Mouse (Mus musculus): ENCODE measurements at regions not wholly inside any gene's neighbourhood (a gene's known extent, or its start where the extent isn't known, plus 50 kb on each side); places are given as distances from the start of the nearest gene placed in this dataset.

- Histone ChIP-seq H3K9me3 (no peaks in the 10 kb centered on the region), H3K27ac (no peak overlapping the region), H3K36me3 (no peaks in the 10 kb centered on the region), H3K4me2 (no peak overlapping the region), H3K4me3 (replicated peaks) (no peak overlapping the region), H3K9ac (replicated peaks) (no peak overlapping the region), H3K4me1 (replicated peaks) (0 out of 2 replicates have a peak, but pooled peaks cover 12% of the 10 kb centered on the region), H3K27me3 (no peaks in the 10 kb centered on the region)
- ATAC-seq (ENCODE audit: insufficient number of reproducible peaks, insufficient read depth, low FRiP score, low TSS enrichment, low read depth), result no peak
- WGBS, result 93% methylated on average over 5 of the region's 5 CpGs
These were observed 266.2 kb downstream of the Spry2 start for GRCm38 (mm10) chr14:105630444-105630843.

GRCm38 (mm10) chr14:105628673-105629072 is 267.9 kb downstream of the Spry2 start:
- WGBS, result 43% methylated on average over 3 of the region's 3 CpGs
- ATAC-seq (ENCODE audit: insufficient number of reproducible peaks, insufficient read depth, low FRiP score, low TSS enrichment, low read depth), result no peak
- no peak overlapping the region for H3K9ac ChIP-seq (replicated peaks)
- H3K27me3 ChIP-seq, result no peaks in the 10 kb centered on the region
- no peaks in the 10 kb centered on the region for H3K9me3 ChIP-seq
- H3K4me2 ChIP-seq, result no peak overlapping the region
- no peaks in the 10 kb centered on the region for H3K36me3 ChIP-seq
- H3K4me1 ChIP-seq (replicated peaks), result 0 out of 2 replicates have a peak, but pooled peaks cover 12% of the 10 kb centered on the region
- H3K4me3 ChIP-seq (replicated peaks), result no peak overlapping the region
- no peak overlapping the region for H3K27ac ChIP-seq

- no peak overlapping the region for H3K27ac ChIP-seq
- no peaks in the 10 kb centered on the region for H3K27me3 ChIP-seq
- H3K4me2 ChIP-seq, result no peak overlapping the region
- H3K9me3 ChIP-seq, result no peaks in the 10 kb centered on the region
- 0 out of 2 replicates have a peak, but pooled peaks cover 12% of the 10 kb centered on the region for H3K4me1 ChIP-seq (replicated peaks)
- no peak overlapping the region for H3K9ac ChIP-seq (replicated peaks)
- H3K4me3 ChIP-seq (replicated peaks), result no peak overlapping the region
- no peaks in the 10 kb centered on the region for H3K36me3 ChIP-seq
- no peak for ATAC-seq (ENCODE audit: insufficient number of reproducible peaks, insufficient read depth, low FRiP score, low TSS enrichment, low read depth)
- WGBS, result 80% methylated on average over 7 of the region's 7 CpGs
These were observed 272.2 kb downstream of the Spry2 start for GRCm38 (mm10) chr14:105624387-105624786.

- 93% methylated on average over 5 of the region's 5 CpGs for WGBS
- no peak for ATAC-seq (ENCODE audit: insufficient number of reproducible peaks, insufficient read depth, low FRiP score, low TSS enrichment, low read depth)
- Histone ChIP-seq H3K36me3 (no peaks in the 10 kb centered on the region), H3K4me2 (no peak overlapping the region), H3K9me3 (no peaks in the 10 kb centered on the region), H3K9ac (replicated peaks) (no peak overlapping the region), H3K27ac (no peak overlapping the region), H3K27me3 (no peaks in the 10 kb centered on the region), H3K4me1 (replicated peaks) (no peaks in the 10 kb centered on the region), H3K4me3 (replicated peaks) (no peak overlapping the region)
These were observed 274.5 kb downstream of the Spry2 start for GRCm38 (mm10) chr14:105622166-105622565.

- no peaks in the 10 kb centered on the region for H3K36me3 ChIP-seq
- no peaks in the 10 kb centered on the region for H3K9me3 ChIP-seq
- no peak overlapping the region for H3K27ac ChIP-seq
- no peak overlapping the region for H3K4me2 ChIP-seq
- no peak overlapping the region for H3K9ac ChIP-seq (replicated peaks)
- WGBS, result 85% methylated on average over 6 of the region's 6 CpGs
- no peak overlapping the region for H3K4me3 ChIP-seq (replicated peaks)
- no peak for ATAC-seq (ENCODE audit: insufficient number of reproducible peaks, insufficient read depth, low FRiP score, low TSS enrichment, low read depth)
- H3K27me3 ChIP-seq, result no peaks in the 10 kb centered on the region
- H3K4me1 ChIP-seq (replicated peaks), result no peaks in the 10 kb centered on the region
These were observed 275.5 kb downstream of the Spry2 start for GRCm38 (mm10) chr14:105621124-105621523.

- H3K9ac ChIP-seq (replicated peaks), result no peak overlapping the region
- H3K27me3 ChIP-seq, result no peaks in the 10 kb centered on the region
- H3K4me3 ChIP-seq (replicated peaks), result no peak overlapping the region
- H3K9me3 ChIP-seq, result no peaks in the 10 kb centered on the region
- H3K27ac ChIP-seq, result no peak overlapping the region
- 70% methylated on average over 8 of the region's 8 CpGs for WGBS
- H3K4me1 ChIP-seq (replicated peaks), result no peaks in the 10 kb centered on the region
- no peaks in the 10 kb centered on the region for H3K36me3 ChIP-seq
- ATAC-seq (ENCODE audit: insufficient number of reproducible peaks, insufficient read depth, low FRiP score, low TSS enrichment, low read depth), result no peak
- H3K4me2 ChIP-seq, result no peak overlapping the region
These were observed 277.2 kb downstream of the Spry2 start for GRCm38 (mm10) chr14:105619449-105619848.

GRCm38 (mm10) chr14:105615766-105616165 is 280.9 kb downstream of the Spry2 start:
- Histone ChIP-seq H3K36me3 (no peaks in the 10 kb centered on the region), H3K4me2 (no peak overlapping the region), H3K27me3 (no peaks in the 10 kb centered on the region), H3K9ac (replicated peaks) (no peak overlapping the region), H3K4me1 (replicated peaks) (no peaks in the 10 kb centered on the region), H3K27ac (no peak overlapping the region), H3K9me3 (no peaks in the 10 kb centered on the region), H3K4me3 (replicated peaks) (no peak overlapping the region)
- 77% methylated on average over 3 of the region's 3 CpGs for WGBS
- no peak for ATAC-seq (ENCODE audit: insufficient number of reproducible peaks, insufficient read depth, low FRiP score, low TSS enrichment, low read depth)

- Histone ChIP-seq H3K9ac (replicated peaks) (no peak overlapping the region), H3K4me1 (replicated peaks) (no peaks in the 10 kb centered on the region), H3K4me3 (replicated peaks) (no peak overlapping the region), H3K27me3 (no peaks in the 10 kb centered on the region), H3K36me3 (no peaks in the 10 kb centered on the region), H3K9me3 (no peaks in the 10 kb centered on the region), H3K4me2 (no peak overlapping the region), H3K27ac (no peak overlapping the region)
- no peak for ATAC-seq (ENCODE audit: insufficient number of reproducible peaks, insufficient read depth, low FRiP score, low TSS enrichment, low read depth)
- 88% methylated on average over 3 of the region's 3 CpGs for WGBS
These were observed 283.8 kb downstream of the Spry2 start for GRCm38 (mm10) chr14:105612794-105613193.

- no peak overlapping the region for H3K9ac ChIP-seq (replicated peaks)
- WGBS, result 69% methylated on average over 4 of the region's 4 CpGs
- no peak overlapping the region for H3K27ac ChIP-seq
- ATAC-seq (ENCODE audit: insufficient number of reproducible peaks, insufficient read depth, low FRiP score, low TSS enrichment, low read depth), result no peak
- no peak overlapping the region for H3K4me2 ChIP-seq
- no peaks in the 10 kb centered on the region for H3K9me3 ChIP-seq
- no peaks in the 10 kb centered on the region for H3K36me3 ChIP-seq
- 0 out of 2 replicates have a peak, but pooled peaks cover 2% of the 10 kb centered on the region for H3K4me1 ChIP-seq (replicated peaks)
- H3K4me3 ChIP-seq (replicated peaks), result no peak overlapping the region
- H3K27me3 ChIP-seq, result no peaks in the 10 kb centered on the region
These were observed 287.8 kb downstream of the Spry2 start for GRCm38 (mm10) chr14:105608804-105609203.

- no peak overlapping the region for H3K4me3 ChIP-seq (replicated peaks)
- 0 out of 2 replicates have a peak, but pooled peaks cover 2% of the 10 kb centered on the region for H3K4me1 ChIP-seq (replicated peaks)
- H3K27me3 ChIP-seq, result no peaks in the 10 kb centered on the region
- H3K36me3 ChIP-seq, result no peaks in the 10 kb centered on the region
- no peaks in the 10 kb centered on the region for H3K9me3 ChIP-seq
- H3K4me2 ChIP-seq, result no peak overlapping the region
- no peak overlapping the region for H3K27ac ChIP-seq
- WGBS, result 79% methylated on average over 3 of the region's 3 CpGs
- ATAC-seq (ENCODE audit: insufficient number of reproducible peaks, insufficient read depth, low FRiP score, low TSS enrichment, low read depth), result no peak
- no peak overlapping the region for H3K9ac ChIP-seq (replicated peaks)
These were observed 290.1 kb downstream of the Spry2 start for GRCm38 (mm10) chr14:105606551-105606950.

- 91% methylated on average over 6 of the region's 6 CpGs for WGBS
- H3K9me3 ChIP-seq, result no peaks in the 10 kb centered on the region
- H3K4me1 ChIP-seq (replicated peaks), result peaks cover 7% of the 10 kb centered on the region
- no peaks in the 10 kb centered on the region for H3K36me3 ChIP-seq
- no peak overlapping the region for H3K27ac ChIP-seq
- no peaks in the 10 kb centered on the region for H3K27me3 ChIP-seq
- ATAC-seq (ENCODE audit: insufficient number of reproducible peaks, insufficient read depth, low FRiP score, low TSS enrichment, low read depth), result no peak
- no peak overlapping the region for H3K4me2 ChIP-seq
- H3K9ac ChIP-seq (replicated peaks), result no peak overlapping the region
- H3K4me3 ChIP-seq (replicated peaks), result no peak overlapping the region
These were observed 292.2 kb downstream of the Spry2 start for GRCm38 (mm10) chr14:105604451-105604850.

GRCm38 (mm10) chr14:105603047-105603461 is 293.6 kb downstream of the Spry2 start:
- Histone ChIP-seq H3K36me3 (no peaks in the 10 kb centered on the region), H3K9me3 (no peaks in the 10 kb centered on the region), H3K4me1 (replicated peaks) (peaks cover 18% of the 10 kb centered on the region), H3K4me3 (replicated peaks) (no peak overlapping the region), H3K27ac (no peak overlapping the region), H3K9ac (replicated peaks) (no peak overlapping the region), H3K4me2 (no peak overlapping the region), H3K27me3 (no peaks in the 10 kb centered on the region)
- WGBS, result 59% methylated on average over 6 of the region's 6 CpGs
- no peak for ATAC-seq (ENCODE audit: insufficient number of reproducible peaks, insufficient read depth, low FRiP score, low TSS enrichment, low read depth)

Data from limb, embryonic 12.5 days (tissue).